Mouse (Mus musculus): ENCODE data around the gene Tbx19. TPM values are rescaled to one million over a fixed set of nuclear protein-coding genes. Genes with fewer than 3 reads are reported as not detected.

Gene Tbx19
- total and polyA plus RNA-seq, 3 experiments: not detected

DNA sequence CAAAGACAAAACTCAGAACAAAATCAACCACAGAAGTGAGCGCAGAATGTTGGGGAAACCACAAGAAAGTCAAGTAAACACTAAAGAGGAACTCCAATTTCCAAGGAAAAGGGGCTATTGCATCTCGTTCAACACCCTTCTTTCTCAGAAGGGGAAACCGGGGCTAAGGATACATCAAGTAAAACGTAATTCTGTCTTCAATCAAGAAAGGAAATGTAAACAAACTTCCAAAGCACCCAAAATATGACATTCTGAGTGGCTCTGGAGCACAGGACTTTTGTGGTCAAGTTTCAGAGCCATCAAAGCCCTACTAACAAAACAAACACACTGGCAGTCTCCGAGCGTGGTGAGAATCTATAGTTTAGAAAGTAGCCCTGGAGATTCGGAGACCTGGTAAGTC is 32.9 kb upstream of the Tbx19 start:
- peak overlapping the region; percentile 87 for H3K9ac ChIP-seq (ENCODE audit: low read depth, low read length)
- DNase-seq: no peak
- H3K4me1 ChIP-seq (ENCODE audit: control insufficient read depth, insufficient read depth, low read length): peaks cover 9% of the 10 kb centered on the region
- H3K4me3 ChIP-seq: peak overlapping the region; percentile 91
- intact Hi-C loops (cut with DNase I): no loop called here
- peaks cover 3% of the 10 kb centered on the region; the same call in 1 of the 2 replicates for H3K36me3 ChIP-seq (ENCODE audit: control insufficient read depth, insufficient read depth, low read length)
- H3K27ac ChIP-seq: peak overlapping the region; percentile 75
- no peaks in the 10 kb centered on the region for H3K27me3 ChIP-seq (ENCODE audit: control insufficient read depth, insufficient read depth, low read length)
- 18% methylated on average over 7 of the region's 7 CpGs for whole genome bisulfite sequencing
- peaks cover 2% of the 10 kb centered on the region; the same call in 1 of the 2 replicates for H3K79me2 ChIP-seq (replicated peaks; ENCODE audit: control insufficient read depth, insufficient read depth, low read length)
- TF ChIP-seq EP300 (IDR thresholded peaks at IDR 0.05; ENCODE audit: insufficient read depth, low read depth, low read length) (no peak), CTCF (IDR thresholded peaks at IDR 0.05) (no peak), POLR2A (IDR thresholded peaks at IDR 0.05; ENCODE audit: insufficient read depth, low read depth, low read length) (no peak)

DNA sequence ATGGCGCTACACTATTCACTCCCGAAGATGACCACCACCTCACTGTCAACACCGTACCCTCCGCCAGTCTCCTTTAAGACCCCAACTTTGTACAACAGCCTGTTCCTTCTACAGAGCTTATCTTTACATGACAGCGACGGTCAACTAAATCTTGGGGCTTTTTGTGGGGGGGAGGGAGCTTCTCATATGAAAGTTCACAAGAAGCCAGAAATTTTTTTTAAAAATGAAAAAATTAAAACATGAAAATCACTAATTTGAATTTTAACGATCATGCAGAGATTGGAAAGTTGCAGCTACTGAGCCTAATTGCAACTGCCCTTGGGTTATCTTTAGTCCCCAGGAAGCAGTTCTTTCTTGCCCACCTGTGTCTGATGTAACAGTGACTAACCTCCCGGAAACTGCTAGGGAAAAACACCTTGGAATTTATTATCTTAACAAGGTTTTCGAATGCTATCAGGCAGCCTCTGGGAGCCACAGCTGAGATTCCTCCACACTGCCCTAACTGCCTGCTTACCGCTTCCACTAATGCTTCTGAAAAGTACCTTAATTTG is 32.2 kb upstream of the Tbx19 start:
- H3K36me3 ChIP-seq (ENCODE audit: control insufficient read depth, insufficient read depth, low read length): peaks cover 3% of the 10 kb centered on the region; the same call in 1 of the 2 replicates
- intact Hi-C loops (cut with DNase I): no loop called here
- no peak overlapping the region for H3K9ac ChIP-seq (ENCODE audit: low read depth, low read length)
- no peak for DNase-seq
- 45% methylated on average over 10 of the region's 10 CpGs for WGBS
- peak overlapping the region; percentile 75 for H3K27ac ChIP-seq
- no peaks in the 10 kb centered on the region for H3K27me3 ChIP-seq (ENCODE audit: control insufficient read depth, insufficient read depth, low read length)
- H3K4me1 ChIP-seq (ENCODE audit: control insufficient read depth, insufficient read depth, low read length): peaks cover 9% of the 10 kb centered on the region
- TF ChIP-seq CTCF (IDR thresholded peaks at IDR 0.05): no peak
- no peak for TF ChIP-seq POLR2A (IDR thresholded peaks at IDR 0.05; ENCODE audit: insufficient read depth, low read depth, low read length)
- peak overlapping the region; percentile 91; the same call in 1 of the 2 replicates for H3K4me3 ChIP-seq
- peaks cover 2% of the 10 kb centered on the region; the same call in 1 of the 2 replicates for H3K79me2 ChIP-seq (replicated peaks; ENCODE audit: control insufficient read depth, insufficient read depth, low read length)

DNA sequence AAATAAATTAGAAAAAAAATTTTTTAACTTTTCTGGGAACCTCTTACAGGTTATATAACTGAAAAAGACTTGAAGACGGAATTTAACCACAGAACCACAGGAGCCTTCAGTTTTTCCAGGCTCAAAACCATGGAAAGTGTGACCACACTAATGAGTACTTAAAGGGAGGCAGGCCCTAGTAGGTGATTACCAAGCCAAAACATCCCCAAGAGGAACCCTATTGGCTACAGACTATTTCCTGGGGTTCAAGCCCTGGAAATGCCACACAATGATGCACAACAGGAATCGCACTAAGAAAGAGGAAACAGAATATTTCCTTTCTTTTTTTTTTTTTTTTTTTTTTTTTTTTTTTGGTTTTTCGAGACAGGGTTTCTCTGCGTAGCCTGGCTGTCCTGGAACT is 31.5 kb upstream of the Tbx19 start:
- 49% methylated on average over 4 of the region's 4 CpGs for WGBS
- peaks cover 2% of the 10 kb centered on the region; the same call in 1 of the 2 replicates for H3K79me2 ChIP-seq (replicated peaks; ENCODE audit: control insufficient read depth, insufficient read depth, low read length)
- no peak for TF ChIP-seq EP300 (IDR thresholded peaks at IDR 0.05; ENCODE audit: insufficient read depth, low read depth, low read length)
- TF ChIP-seq POLR2A (IDR thresholded peaks at IDR 0.05; ENCODE audit: insufficient read depth, low read depth, low read length): no peak
- no peak for TF ChIP-seq CTCF (IDR thresholded peaks at IDR 0.05)
- H3K4me1 ChIP-seq (ENCODE audit: control insufficient read depth, insufficient read depth, low read length): peaks cover 9% of the 10 kb centered on the region
- H3K27me3 ChIP-seq (ENCODE audit: control insufficient read depth, insufficient read depth, low read length): no peaks in the 10 kb centered on the region
- H3K27ac ChIP-seq: peak overlapping the region; percentile 63
- no peak for DNase-seq
- peak overlapping the region; percentile 3; the same call in 1 of the 2 replicates for H3K4me3 ChIP-seq
- no peak overlapping the region for H3K9ac ChIP-seq (ENCODE audit: low read depth, low read length)
- peaks cover 3% of the 10 kb centered on the region; the same call in 1 of the 2 replicates for H3K36me3 ChIP-seq (ENCODE audit: control insufficient read depth, insufficient read depth, low read length)
- intact Hi-C loops (cut with DNase I): no loop called here

DNA sequence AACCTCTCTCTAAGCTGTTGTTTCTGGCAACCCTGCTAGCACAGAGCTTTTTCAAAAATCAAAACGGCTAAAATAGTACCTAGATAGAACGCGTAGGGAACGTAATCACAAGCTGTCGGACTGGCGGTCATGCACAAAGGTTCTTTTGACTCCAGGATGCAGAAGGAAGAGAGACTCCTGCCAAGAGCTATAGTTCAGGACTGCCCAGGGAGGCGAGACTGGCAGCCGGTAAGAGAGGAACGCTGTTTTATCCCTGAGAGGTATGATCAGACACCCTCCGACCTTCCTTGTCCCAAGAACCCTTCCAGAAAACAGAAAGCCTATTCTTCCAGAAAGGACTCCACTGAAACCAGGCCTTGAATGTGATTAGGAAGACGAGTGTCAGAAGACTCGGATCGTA is 31.0 kb upstream of the Tbx19 start:
- Histone ChIP-seq H3K9ac (ENCODE audit: low read depth, low read length) (peak overlapping the region; percentile 51), H3K27me3 (ENCODE audit: control insufficient read depth, insufficient read depth, low read length) (no peaks in the 10 kb centered on the region), H3K4me3 (peak overlapping the region; percentile 3; the same call in 1 of the 2 replicates), H3K27ac (peak overlapping the region; percentile 63), H3K79me2 (replicated peaks; ENCODE audit: control insufficient read depth, insufficient read depth, low read length) (peaks cover 2% of the 10 kb centered on the region; the same call in 1 of the 2 replicates), H3K4me1 (ENCODE audit: control insufficient read depth, insufficient read depth, low read length) (peaks cover 9% of the 10 kb centered on the region), H3K36me3 (ENCODE audit: control insufficient read depth, insufficient read depth, low read length) (peaks cover 3% of the 10 kb centered on the region; the same call in 1 of the 2 replicates)
- TF ChIP-seq EP300 (IDR thresholded peaks at IDR 0.05; ENCODE audit: insufficient read depth, low read depth, low read length) (no peak), CTCF (IDR thresholded peaks at IDR 0.05) (no peak), POLR2A (IDR thresholded peaks at IDR 0.05; ENCODE audit: insufficient read depth, low read depth, low read length) (no peak)
- no peak for DNase-seq
- intact Hi-C loops (cut with DNase I): no loop called here
- 15% methylated on average over 13 of the region's 13 CpGs for WGBS

DNA sequence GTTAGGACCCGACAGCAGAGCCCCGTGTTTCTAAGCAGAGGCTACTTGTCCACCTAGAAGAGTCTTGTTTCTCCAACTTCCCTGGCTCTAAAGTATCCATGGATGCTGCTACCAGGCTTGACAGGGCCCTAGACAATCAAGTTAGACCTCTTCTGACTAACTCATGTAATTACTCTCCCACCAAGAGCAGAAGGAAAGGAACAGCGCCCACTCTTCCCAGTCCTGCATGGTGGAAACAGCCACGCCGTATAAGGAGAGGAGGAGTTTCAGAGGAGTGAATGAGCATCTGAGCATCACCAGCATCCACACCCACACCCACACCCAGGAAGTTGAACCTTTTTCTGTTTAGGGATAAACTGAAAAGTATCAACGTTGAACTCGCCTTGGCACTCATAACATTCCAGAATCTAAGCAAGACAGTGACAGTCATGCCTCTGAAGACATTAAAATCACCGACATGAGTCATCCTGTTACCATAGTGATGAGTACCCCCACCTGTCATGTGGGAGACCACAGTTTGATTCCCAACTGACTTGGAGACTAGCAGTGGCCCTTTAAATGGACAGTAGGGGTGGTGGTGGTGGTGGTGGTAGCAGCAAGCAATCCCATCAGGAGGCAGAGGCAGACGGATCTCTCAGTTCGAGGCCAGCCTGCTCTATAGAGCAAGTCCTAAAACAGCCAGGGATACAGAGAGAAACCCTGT is 30.1 kb upstream of the Tbx19 start:
- Histone ChIP-seq H3K27ac (no peak overlapping the region; the same call in 1 of the 2 replicates), H3K4me1 (ENCODE audit: control insufficient read depth, insufficient read depth, low read length) (peaks cover 9% of the 10 kb centered on the region), H3K79me2 (replicated peaks; ENCODE audit: control insufficient read depth, insufficient read depth, low read length) (peaks cover 2% of the 10 kb centered on the region; the same call in 1 of the 2 replicates), H3K4me3 (no peak overlapping the region), H3K27me3 (ENCODE audit: control insufficient read depth, insufficient read depth, low read length) (no peaks in the 10 kb centered on the region), H3K9ac (ENCODE audit: low read depth, low read length) (no peak overlapping the region), H3K36me3 (ENCODE audit: control insufficient read depth, insufficient read depth, low read length) (peaks cover 3% of the 10 kb centered on the region; the same call in 1 of the 2 replicates)
- 88% methylated on average over 10 of the region's 10 CpGs for WGBS
- intact Hi-C loops (cut with DNase I): no loop called here
- TF ChIP-seq POLR2A (IDR thresholded peaks at IDR 0.05; ENCODE audit: insufficient read depth, low read depth, low read length): no peak
- TF ChIP-seq CTCF (IDR thresholded peaks at IDR 0.05): no peak
- TF ChIP-seq EP300 (IDR thresholded peaks at IDR 0.05; ENCODE audit: insufficient read depth, low read depth, low read length): no peak
- DNase-seq: no peak

DNA sequence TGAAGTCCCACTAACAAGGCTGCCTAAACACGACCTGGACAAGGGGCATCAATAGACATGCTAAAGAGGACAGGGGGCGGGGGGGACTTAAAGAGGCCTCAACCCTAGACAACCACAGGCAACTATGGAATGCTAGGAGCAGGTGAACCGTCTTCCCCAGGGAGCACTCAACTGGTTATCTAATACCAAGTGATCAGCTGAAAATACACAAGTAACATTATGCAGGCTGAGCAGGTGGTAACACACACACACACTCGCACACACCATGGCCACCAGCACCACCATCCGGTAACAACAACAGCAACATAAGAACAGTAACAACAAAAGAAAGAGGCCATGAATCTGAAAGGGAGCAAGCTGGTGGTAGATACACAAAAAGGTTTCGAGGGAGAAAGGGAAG is 29.5 kb upstream of the Tbx19 start:
- Histone ChIP-seq H3K79me2 (replicated peaks; ENCODE audit: control insufficient read depth, insufficient read depth, low read length) (peaks cover 2% of the 10 kb centered on the region; the same call in 1 of the 2 replicates), H3K4me3 (no peak overlapping the region), H3K4me1 (ENCODE audit: control insufficient read depth, insufficient read depth, low read length) (peaks cover 9% of the 10 kb centered on the region), H3K36me3 (ENCODE audit: control insufficient read depth, insufficient read depth, low read length) (peaks cover 3% of the 10 kb centered on the region; the same call in 1 of the 2 replicates), H3K27me3 (ENCODE audit: control insufficient read depth, insufficient read depth, low read length) (no peaks in the 10 kb centered on the region), H3K27ac (no peak overlapping the region), H3K9ac (ENCODE audit: low read depth, low read length) (no peak overlapping the region)
- TF ChIP-seq POLR2A (IDR thresholded peaks at IDR 0.05; ENCODE audit: insufficient read depth, low read depth, low read length): no peak
- TF ChIP-seq EP300 (IDR thresholded peaks at IDR 0.05; ENCODE audit: insufficient read depth, low read depth, low read length): no peak
- no peak for TF ChIP-seq CTCF (IDR thresholded peaks at IDR 0.05)
- 84% methylated on average over 6 of the region's 6 CpGs for WGBS
- intact Hi-C loops (cut with DNase I): no loop called here
- no peak for DNase-seq

Data from heart, adult 2 months (tissue).